Comparison of ENCODE assay signal across 23 mouse cellular contexts in genomic region chr15:95622797-95623196, GRCm38 (mm10). TPM values are rescaled to one million over a fixed set of nuclear protein-coding genes. Genes with fewer than 3 reads are reported as not detected.
DNase-seq lines count a peak whose midpoint lies in the region; ATAC-seq lines count a peak whose summit lies in the region.
"Had no signal": no experiment of that assay in that cellular context is flagged by ENCODE, and none has a peak within 500 bp of the region (broad histone marks: within the 10 kb centered on the region; RNA-seq: fewer than 3 reads in every experiment).

No protein-coding gene starts in this region.

- H3K4me2 ChIP-seq in kidney, embryonic 14.5 days (replicated peaks; ENCODE audit: low read depth, low read length): no peak overlapping the region
- no peak overlapping the region for H3K4me2 ChIP-seq in kidney, embryonic 15.5 days
- H3K4me2 ChIP-seq in kidney, embryonic 16.5 days (replicated peaks; ENCODE audit: low read depth, low read length): no peak overlapping the region
- no peak overlapping the region for H3K4me2 ChIP-seq in limb, embryonic 12.5 days

- no peaks in the 10 kb centered on the region for H3K4me1 ChIP-seq in kidney, embryonic 14.5 days (ENCODE audit: control insufficient read depth, insufficient read depth, low read length)
- H3K4me1 ChIP-seq in kidney, embryonic 15.5 days: no peaks in the 10 kb centered on the region
- H3K4me1 ChIP-seq in kidney, embryonic 16.5 days (ENCODE audit: insufficient read depth, low read length): peaks cover 5% of the 10 kb centered on the region; the same call in 1 of the 2 replicates
- peaks cover 15% of the 10 kb centered on the region for H3K4me1 ChIP-seq in limb, embryonic 12.5 days (replicated peaks)
- 0 out of 2 replicates have a peak, but pooled peaks cover 2% of the 10 kb centered on the region for H3K4me1 ChIP-seq in limb, embryonic 10.5 days

- no peak overlapping the region for H3K4me3 ChIP-seq in kidney, embryonic 14.5 days (ENCODE audit: low read length)
- no peak overlapping the region for H3K4me3 ChIP-seq in kidney, embryonic 15.5 days (replicated peaks)
- no peak overlapping the region for H3K4me3 ChIP-seq in kidney, embryonic 16.5 days (ENCODE audit: low read length)
- H3K4me3 ChIP-seq in limb, embryonic 12.5 days (replicated peaks): no peak overlapping the region
- H3K4me3 ChIP-seq in limb, embryonic 10.5 days: no peak overlapping the region

- H3K9me3 ChIP-seq in kidney, embryonic 14.5 days (ENCODE audit: control insufficient read depth, low read length): no peaks in the 10 kb centered on the region
- H3K9me3 ChIP-seq in kidney, embryonic 15.5 days (replicated peaks): no peaks in the 10 kb centered on the region
- H3K9me3 ChIP-seq in kidney, embryonic 16.5 days (ENCODE audit: low read length): no peaks in the 10 kb centered on the region
- H3K9me3 ChIP-seq in limb, embryonic 12.5 days: no peaks in the 10 kb centered on the region
- no peaks in the 10 kb centered on the region for H3K9me3 ChIP-seq in limb, embryonic 10.5 days (replicated peaks)
- H3K9me3 ChIP-seq: G1E had no signal

- no peaks in the 10 kb centered on the region for H3K36me3 ChIP-seq in kidney, embryonic 14.5 days (ENCODE audit: control insufficient read depth, insufficient read depth, low read length)
- H3K36me3 ChIP-seq in kidney, embryonic 15.5 days: no peaks in the 10 kb centered on the region
- no peaks in the 10 kb centered on the region for H3K36me3 ChIP-seq in kidney, embryonic 16.5 days (ENCODE audit: insufficient read depth, low read length)
- no peaks in the 10 kb centered on the region for H3K36me3 ChIP-seq in limb, embryonic 12.5 days
- H3K36me3 ChIP-seq in limb, embryonic 10.5 days: no peaks in the 10 kb centered on the region
- H3K36me3 ChIP-seq: G1E had no signal

- H3K27ac ChIP-seq in kidney, embryonic 14.5 days (ENCODE audit: low read depth, low read length): no peak overlapping the region
- no peak overlapping the region for H3K27ac ChIP-seq in kidney, embryonic 15.5 days
- no peak overlapping the region for H3K27ac ChIP-seq in kidney, embryonic 16.5 days (ENCODE audit: low read length)
- 0 out of 2 replicates have a peak overlapping the region, but pooled peaks have one; percentile 17 for H3K27ac ChIP-seq in limb, embryonic 12.5 days
- no peak overlapping the region for H3K27ac ChIP-seq in limb, embryonic 10.5 days

- peak; percentile 76; the same call in 1 of the 2 replicates for ATAC-seq in kidney, embryonic 14.5 days (ENCODE audit: low FRiP score, low TSS enrichment)
- ATAC-seq in kidney, embryonic 15.5 days (replicated peaks; ENCODE audit: low FRiP score): peak; percentile 69; the same call in 1 of the 2 replicates
- ATAC-seq in kidney, embryonic 16.5 days (ENCODE audit: low FRiP score, low TSS enrichment): peak; percentile 63
- ATAC-seq in limb, embryonic 12.5 days (ENCODE audit: insufficient number of reproducible peaks, insufficient read depth, low FRiP score, low TSS enrichment, low read depth): no peak
- ATAC-seq: activated CD4-positive, CD25-positive, alpha-beta regulatory T cell, adult 4 months; CD4-positive, CD25-positive, alpha-beta regulatory T cell, adult 4 months; Patski had no signal

- no peak overlapping the region for H3K9ac ChIP-seq in kidney, embryonic 14.5 days (ENCODE audit: low read depth, low read length)
- no peak overlapping the region for H3K9ac ChIP-seq in kidney, embryonic 15.5 days
- no peak overlapping the region for H3K9ac ChIP-seq in kidney, embryonic 16.5 days (replicated peaks; ENCODE audit: low read length)
- H3K9ac ChIP-seq in limb, embryonic 12.5 days (replicated peaks): no peak overlapping the region

- H3K27me3 ChIP-seq in kidney, embryonic 14.5 days (ENCODE audit: control insufficient read depth, insufficient read depth, low read length): no peaks in the 10 kb centered on the region
- no peaks in the 10 kb centered on the region for H3K27me3 ChIP-seq in kidney, embryonic 15.5 days
- H3K27me3 ChIP-seq in kidney, embryonic 16.5 days (ENCODE audit: insufficient read depth, low read length): no peaks in the 10 kb centered on the region
- no peaks in the 10 kb centered on the region for H3K27me3 ChIP-seq in limb, embryonic 12.5 days
- no peaks in the 10 kb centered on the region for H3K27me3 ChIP-seq in limb, embryonic 10.5 days (ENCODE audit: low read depth, poor library complexity, severe bottlenecking)
- H3K27me3 ChIP-seq: CH12.LX had no signal

- 32% methylated on average over 8 of the region's 8 CpGs for WGBS in kidney, embryonic 14.5 days
- 29% methylated on average over 8 of the region's 8 CpGs for WGBS in kidney, embryonic 15.5 days
- 29% methylated on average over 8 of the region's 8 CpGs for WGBS in kidney, embryonic 16.5 days
- whole genome bisulfite sequencing in limb, embryonic 12.5 days: 57% methylated on average over 8 of the region's 8 CpGs
- 68% methylated on average over 8 of the region's 8 CpGs for WGBS in limb, embryonic 10.5 days

- DNase-seq in kidney, postnatal 4 days: no peak
- DNase-seq in kidney, adult 9 months: no peak
- no peak for DNase-seq in kidney, postnatal 14 days
- DNase-seq in limb, embryonic 10.5 days (ENCODE audit: low spot score): no peak
- DNase-seq: adrenal gland, adult 2 months; adrenal gland, adult 8-10 months; adrenal gland, postnatal 10 days; adrenal gland, postnatal 14 days; adrenal gland, postnatal 25 days; adrenal gland, postnatal 36 days; B cell, adult 2 months; cerebellum, adult 11 months; cerebellum, adult 11-12 months had no signal

RNA-seq across cellular contexts. Expression of gene Dbx2, which starts 33.0 kb away (rescaled TPM):
- 0.29 TPM in 1 of 2 replicates, not detected in the other for polyA plus RNA-seq in kidney, embryonic 14.5 days (2014; fragmentation: Nextera tagmentation; extraction: Ambion mirVana)
- polyA plus RNA-seq in kidney, embryonic 15.5 days (2015; fragmentation: Nextera tagmentation; extraction: Ambion mirVana): 0.13 TPM in 2 replicates
- polyA plus RNA-seq in kidney, embryonic 16.5 days (2015; fragmentation: Nextera tagmentation; extraction: Ambion mirVana): 0.28 TPM in 1 of 2 replicates, not detected in the other
- 7.5 and 9.0 TPM in 2 replicates for polyA plus RNA-seq in limb, embryonic 12.5 days (2016; fragmentation: Nextera tagmentation; extraction: Ambion mirVana)
- polyA plus RNA-seq in limb, embryonic 10.5 days (2016; fragmentation: Nextera tagmentation; extraction: Ambion mirVana): 0.11 and 1.4 TPM in 2 replicates
- polyA plus RNA-seq: activated CD4-positive, CD25-positive, alpha-beta regulatory T cell, adult 4 months; C2C12; CD4-positive, CD25-positive, alpha-beta regulatory T cell, adult 4 months; Patski had no signal
